Mouse (Mus musculus) megakaryocyte progenitor cell, adult 5-6 weeks (primary cell): Measurements from ENCODE around the gene Ifitm1. TPM values are rescaled to one million over a fixed set of nuclear protein-coding genes. Genes with fewer than 3 reads are reported as not detected.
"Not testable (repeated sequence)": the region's sequence is repeated elsewhere in the genome, so short reads cannot be mapped to it uniquely, and the experiment has no call there.

Source experiments
- ATAC-seq: replicated peaks from 2 replicates; pipeline ENCODE4 v1.8.0; 2016; ENCODE audit warnings: mild to moderate bottlenecking, moderate TSS enrichment, inconsistent platforms; ENCODE audit not compliant: poor library complexity
- total RNA-seq, 2 experiments: library from RNA; stranded (forward) in 1 of 2; stranded (reverse) in 1 of 2; fragments of 157-497, 149-512 nt in 1 of 2; fragments of 200-1000 nt in 1 of 2; gene quantifications; 2 replicates each; pipeline versions ENCODE4 v1.2.3 to v1.2.4; 2015 to 2017

Gene Ifitm1
- total RNA-seq, 2 experiments from 2014 or later, result 37.5 to 89.8 TPM

GRCm38 (mm10) chr7:140949824-140950530 is 17.0 kb upstream of the Ifitm1 start, which contains the start of gene Ifitm5:
Gene Ifitm5, minus strand, starts transcription at chr7:140950291.
- no peak for ATAC-seq

GRCm38 (mm10) chr7:140951051-140951450 is 16.0 kb upstream of the Ifitm1 start:
- no peak for ATAC-seq

GRCm38 (mm10) chr7:140951765-140952164 is 15.3 kb upstream of the Ifitm1 start:
- ATAC-seq, result no peak

DNA sequence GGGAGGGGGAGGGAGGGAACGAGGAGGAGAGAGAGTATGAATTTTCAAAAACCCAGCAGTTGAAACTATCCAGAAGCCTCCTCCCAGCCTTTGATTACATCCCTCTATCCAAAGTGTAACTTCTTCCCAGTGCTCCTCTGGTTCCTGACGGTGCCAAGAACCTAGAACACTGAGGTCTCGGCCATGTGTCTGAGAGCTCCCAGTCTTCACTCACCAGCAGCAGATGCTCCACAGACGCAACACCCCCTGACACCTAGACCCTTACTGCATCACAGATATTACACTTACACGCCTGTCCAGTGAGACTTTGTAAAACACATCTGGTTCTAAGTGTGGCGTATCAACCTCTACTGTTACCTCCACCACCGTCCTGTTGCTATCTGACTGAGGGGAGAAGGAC is 14.6 kb upstream of the Ifitm1 start:
- ATAC-seq, result no peak

GRCm38 (mm10) chr7:140953133-140953532 is 13.9 kb upstream of the Ifitm1 start:
- ATAC-seq, result no peak

DNA sequence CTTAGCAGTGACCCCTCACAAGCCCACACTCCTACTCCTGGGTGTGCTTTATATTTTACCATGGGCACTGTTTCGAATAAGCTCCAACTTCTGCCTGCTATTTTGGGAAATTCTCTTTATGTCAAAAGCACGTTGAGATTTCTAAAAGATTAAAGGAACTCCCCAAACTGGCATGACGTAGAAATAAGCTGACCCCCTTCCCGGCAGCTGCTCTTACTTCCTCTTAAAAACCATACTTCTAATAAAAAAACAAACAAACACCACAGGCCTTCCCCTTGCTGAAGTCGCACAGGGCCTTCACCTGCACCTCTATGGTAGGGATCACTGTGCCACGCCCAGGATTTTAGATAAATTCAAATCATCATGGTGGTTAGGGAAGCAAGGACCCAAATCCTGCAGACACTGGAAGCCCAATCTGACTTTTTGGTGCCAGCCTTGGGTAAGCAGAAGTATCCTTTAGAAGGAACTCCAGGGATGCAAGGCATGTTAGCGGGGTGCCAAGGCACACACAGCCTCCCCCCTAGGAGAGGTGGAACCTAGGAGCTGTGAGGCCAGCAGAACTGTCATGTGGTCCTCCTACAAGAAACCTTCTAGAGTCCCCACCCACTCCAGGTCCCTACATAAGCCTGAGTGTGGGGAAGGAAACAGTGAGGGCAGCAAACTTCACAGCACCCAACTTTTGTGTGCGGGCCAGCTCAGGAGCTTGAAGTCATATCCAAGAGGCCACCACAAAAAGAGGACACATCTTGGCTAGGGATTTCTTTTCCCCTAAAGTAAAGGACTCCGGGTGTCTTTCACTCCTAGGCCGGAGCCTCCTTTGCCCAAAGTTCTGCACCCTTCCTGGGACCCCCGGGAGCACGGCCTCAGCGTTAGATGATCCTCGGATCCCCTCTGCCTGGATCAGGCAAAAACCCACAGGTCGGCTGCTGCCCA is 13.0 kb upstream of the Ifitm1 start:
- peak; percentile 23 for ATAC-seq

GRCm38 (mm10) chr7:140954733-140955071 is 12.3 kb upstream of the Ifitm1 start:
- ATAC-seq, result no peak

- ATAC-seq, result peak; percentile 23
Measured at GRCm38 (mm10) chr7:140955342-140955741, 11.7 kb upstream of the Ifitm1 start.

GRCm38 (mm10) chr7:140955758-140956555 is 11.1 kb upstream of the Ifitm1 start, which contains the start of the genes Gm45717 and Ifitm2:
Gene Gm45717, minus strand, starts transcription at chr7:140955937.
Gene Ifitm2, minus strand, starts transcription at chr7:140955987.
- peak; percentile 73 for ATAC-seq

- ATAC-seq, result no peak
Measured at GRCm38 (mm10) chr7:140956556-140956869, 10.5 kb upstream of the Ifitm1 start.

DNA sequence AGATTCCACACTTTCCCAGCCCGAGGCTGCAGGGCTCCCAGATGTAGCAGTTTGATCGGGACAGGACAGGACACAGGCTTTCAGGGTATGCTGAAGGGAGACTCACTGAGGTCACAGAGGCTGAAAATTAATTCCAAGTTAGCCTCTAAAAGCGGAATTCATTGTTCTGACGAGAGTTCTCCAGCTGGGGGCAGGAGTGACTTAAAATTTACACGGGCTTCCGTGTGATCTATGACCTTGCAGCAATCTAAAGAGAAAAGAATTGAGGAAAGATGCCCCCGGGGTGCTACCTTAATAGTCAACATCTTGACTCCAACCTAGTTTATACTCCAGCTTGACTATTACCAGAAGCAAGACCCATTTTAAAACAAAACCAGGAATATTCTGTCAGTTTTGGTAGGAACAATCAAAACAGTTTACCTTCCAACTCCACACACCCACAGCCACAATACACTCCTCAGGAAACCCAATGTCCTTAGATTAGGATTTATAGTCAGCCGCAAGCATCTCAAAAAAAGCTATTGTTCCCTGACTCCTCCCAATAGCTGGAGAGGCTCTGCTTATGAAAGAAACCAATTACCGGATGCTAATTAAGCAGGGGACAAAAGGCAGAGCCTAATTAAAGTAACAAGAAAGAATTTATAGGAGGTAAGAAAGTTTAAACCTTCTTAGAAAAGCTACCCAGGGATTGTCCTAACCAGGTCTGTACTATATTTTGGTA is 7.7 kb upstream of the Ifitm1 start:
- ATAC-seq, result peak; percentile 47

DNA sequence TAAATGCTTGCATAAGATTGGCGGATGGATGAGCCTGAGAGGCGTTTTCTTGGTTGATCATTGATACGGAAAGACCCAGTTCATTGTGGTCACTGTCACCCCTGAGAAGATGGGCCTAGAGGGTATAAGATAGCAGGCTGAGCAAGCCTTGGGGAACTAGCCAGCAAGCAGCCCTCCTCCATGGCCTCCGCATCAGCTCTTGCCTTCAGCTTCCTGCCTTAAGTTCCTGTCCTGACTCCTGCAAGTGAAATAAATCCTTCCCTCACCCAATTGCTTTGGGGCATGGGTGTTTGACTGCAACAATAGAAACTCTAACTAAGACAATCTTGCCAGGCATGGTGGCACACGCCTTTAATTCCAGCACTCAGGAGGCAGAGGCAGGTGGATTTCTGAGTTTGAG is 7.0 kb upstream of the Ifitm1 start:
- ATAC-seq, result no peak

GRCm38 (mm10) chr7:140961416-140961815 is 5.6 kb upstream of the Ifitm1 start:
- no peak for ATAC-seq

DNA sequence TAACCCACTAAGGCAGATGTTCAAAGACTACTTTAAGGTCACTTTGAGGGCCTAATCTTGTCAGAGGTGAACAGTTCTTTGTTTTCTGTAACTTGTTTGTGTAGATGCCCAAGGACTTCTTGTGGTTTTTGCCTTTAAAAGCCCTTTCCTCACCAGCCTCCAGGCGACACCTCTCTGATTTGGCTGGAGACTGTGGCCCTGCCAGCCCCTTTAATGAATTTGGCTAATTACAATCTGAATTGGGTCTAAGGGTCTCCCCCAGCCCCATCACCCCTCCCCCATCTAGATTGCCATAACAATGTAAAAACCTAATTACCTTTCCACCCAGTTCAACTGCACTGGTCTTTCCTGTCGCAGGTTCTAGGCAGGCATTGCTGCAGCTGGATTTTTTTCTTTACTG is 4.3 kb upstream of the Ifitm1 start:
- no peak for ATAC-seq

- ATAC-seq, result peak; percentile 81
Measured at GRCm38 (mm10) chr7:140967862-140968591, 1.0 kb downstream of the Ifitm1 start.

- not testable (repeated sequence) for ATAC-seq
Measured at GRCm38 (mm10) chr7:140968710-140969109, 1.7 kb downstream of the Ifitm1 start.

DNA sequence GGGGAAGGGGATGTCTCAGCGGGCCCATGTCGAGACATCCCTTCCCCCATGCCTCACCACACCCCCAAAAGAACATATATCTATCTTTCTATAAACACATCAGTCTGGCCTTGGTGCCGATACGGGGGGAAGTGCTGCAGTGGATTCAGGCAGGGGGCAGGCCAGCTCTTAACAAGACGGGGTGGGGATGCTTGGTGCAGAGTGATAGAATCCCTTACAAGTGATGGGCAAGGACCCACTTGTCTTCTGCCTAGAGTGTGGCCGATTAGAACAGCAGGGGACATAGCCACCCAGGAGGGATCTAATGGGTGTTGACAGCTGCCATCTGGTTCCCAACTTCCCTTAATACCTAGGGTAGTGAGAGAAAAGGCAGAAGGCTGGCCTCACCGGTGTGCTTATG is 3.9 kb downstream of the Ifitm1 start:
- ATAC-seq, result no peak; the same call in 1 of the 2 replicates

GRCm38 (mm10) chr7:140971479-140972171 is 4.6 kb downstream of the Ifitm1 start:
- 0 out of 2 replicates have a peak, but pooled peaks have one; percentile 4 for ATAC-seq
